Mouse (Mus musculus): Measurements from ENCODE around the gene Tlr5.

- TF ChIP-seq CTCF (IDR thresholded peaks at IDR 0.05; ENCODE audit: low read depth) (peak; percentile 95), EP300 (IDR thresholded peaks at IDR 0.05; ENCODE audit: low read depth) (no peak)
Observed at GRCm38 (mm10) chr1:182991002-182991778, 36.6 kb downstream of the Tlr5 start.
